Mouse (Mus musculus): ENCODE measurements around the gene Dapl1.

Gene Dapl1

GRCm38 (mm10) chr2:59484438-59484837 lies at the start of gene Dapl1:
Dapl1 (plus strand) TSS chr2:59484653.
- DNase-seq: peak; percentile 51 to 57

GRCm38 (mm10) chr2:59434820-59435219 lies 49.6 kb upstream of the Dapl1 start:
- no peak for DNase-seq

- peak; percentile 70 to 78 for DNase-seq
Observed at GRCm38 (mm10) chr2:59437684-59438393, 46.6 kb upstream of the Dapl1 start.

GRCm38 (mm10) chr2:59438479-59438935 lies 45.9 kb upstream of the Dapl1 start:
- DNase-seq: peak; percentile 72 to 74

- no peak for DNase-seq
Observed at GRCm38 (mm10) chr2:59439824-59440223, 44.6 kb upstream of the Dapl1 start.

GRCm38 (mm10) chr2:59440481-59440880 lies 44.0 kb upstream of the Dapl1 start:
- DNase-seq: peak; percentile 81 to 83

- no peak for DNase-seq
Observed at GRCm38 (mm10) chr2:59441681-59442080, 42.8 kb upstream of the Dapl1 start.

- peak; percentile 90 to 92 for DNase-seq
Observed at GRCm38 (mm10) chr2:59446671-59447070, 37.8 kb upstream of the Dapl1 start.

GRCm38 (mm10) chr2:59447712-59448111 lies 36.7 kb upstream of the Dapl1 start:
- DNase-seq: no peak

- no peak for DNase-seq
Observed at GRCm38 (mm10) chr2:59448516-59448915, 35.9 kb upstream of the Dapl1 start.

GRCm38 (mm10) chr2:59448921-59449320 lies 35.5 kb upstream of the Dapl1 start:
- no peak for DNase-seq

GRCm38 (mm10) chr2:59451675-59452074 lies 32.8 kb upstream of the Dapl1 start:
- no peak for DNase-seq

GRCm38 (mm10) chr2:59452102-59452501 lies 32.4 kb upstream of the Dapl1 start:
- DNase-seq: no peak

GRCm38 (mm10) chr2:59462086-59462485 lies 22.4 kb upstream of the Dapl1 start:
- no peak for DNase-seq

- DNase-seq: peak; percentile 76 to 90
Observed at GRCm38 (mm10) chr2:59463428-59464182, 20.8 kb upstream of the Dapl1 start.

- no peak for DNase-seq
Observed at GRCm38 (mm10) chr2:59465671-59466070, 18.8 kb upstream of the Dapl1 start.

GRCm38 (mm10) chr2:59466358-59466757 lies 18.1 kb upstream of the Dapl1 start:
- DNase-seq: no peak

- no peak for DNase-seq
Observed at GRCm38 (mm10) chr2:59467085-59467484, 17.4 kb upstream of the Dapl1 start.

- no peak for DNase-seq
Observed at GRCm38 (mm10) chr2:59467976-59468375, 16.5 kb upstream of the Dapl1 start.

GRCm38 (mm10) chr2:59469590-59470245 lies 14.7 kb upstream of the Dapl1 start:
- no peak for DNase-seq

GRCm38 (mm10) chr2:59470326-59471031 lies 14.0 kb upstream of the Dapl1 start:
- peak; percentile 32 to 44 for DNase-seq

- DNase-seq: peak; percentile 35 to 50
Observed at GRCm38 (mm10) chr2:59471051-59471948, 13.2 kb upstream of the Dapl1 start.
